In the genomic region with DNA sequence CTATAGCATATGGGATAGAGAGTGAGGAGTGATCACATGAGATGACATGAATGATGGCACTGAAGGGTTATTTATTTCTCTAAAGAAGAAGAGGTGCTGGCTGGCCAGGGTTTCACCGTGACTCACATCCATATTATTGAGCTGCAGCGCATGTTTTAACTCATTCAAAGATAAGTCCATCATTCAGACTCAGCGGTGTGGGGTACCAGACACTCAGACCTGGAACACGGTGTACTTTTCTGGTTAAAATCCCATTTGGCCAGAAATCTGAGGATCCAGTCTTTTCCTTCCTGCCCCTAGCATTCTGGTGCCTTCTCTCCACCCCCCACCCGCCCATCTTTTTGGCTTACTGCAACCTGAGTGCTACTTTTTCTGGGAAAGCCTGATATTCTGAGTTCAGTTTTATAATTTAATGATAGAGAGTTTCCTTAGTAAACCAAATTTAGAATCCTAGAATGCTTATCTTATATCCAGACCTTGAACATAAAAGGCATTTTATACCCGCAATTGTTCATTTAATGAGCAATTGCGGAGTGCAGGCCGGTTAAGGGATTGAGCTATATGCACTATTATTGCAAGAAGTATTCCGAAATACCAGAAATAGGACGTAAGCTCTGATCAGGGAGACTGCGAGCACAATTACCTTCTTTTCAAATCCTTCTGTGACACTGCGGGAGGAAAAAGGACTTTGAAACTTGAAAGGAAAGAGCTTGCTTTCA, we compare ENCODE assay signal across 12 mouse cellular contexts.
DNase-seq lines count a peak whose midpoint lies in the region; ATAC-seq lines count a peak whose summit lies in the region.
"Had no signal": no experiment of that assay in that cellular context is flagged by ENCODE, and none has a peak within 500 bp of the region (broad histone marks: within the 10 kb centered on the region; RNA-seq: fewer than 3 reads in every experiment).

No protein-coding gene starts in this region.

- 0 out of 2 replicates have a peak overlapping the region, but pooled peaks have one; percentile 13 for H3K4me2 ChIP-seq in hindbrain, embryonic 12.5 days (replicated peaks)
- H3K4me2 ChIP-seq in midbrain, embryonic 11.5 days, result peak overlapping the region; percentile 32
- H3K4me2 ChIP-seq in intestine, embryonic 15.5 days (replicated peaks), result no peak overlapping the region
- H3K4me2 ChIP-seq: lung, embryonic 14.5 days; stomach, embryonic 15.5 days had no signal

- 48% methylated on average over 12 of the region's 12 CpGs for WGBS in embryonic facial prominence, embryonic 10.5 days
- 33% methylated on average over 12 of the region's 12 CpGs for WGBS in hindbrain, embryonic 12.5 days
- WGBS in midbrain, embryonic 11.5 days, result 18% methylated on average over 12 of the region's 12 CpGs
- WGBS in intestine, embryonic 15.5 days, result 62% methylated on average over 12 of the region's 12 CpGs

- no peak for ATAC-seq in hindbrain, embryonic 12.5 days (ENCODE audit: low FRiP score)
- peak; percentile 4 for ATAC-seq in midbrain, embryonic 11.5 days (ENCODE audit: low FRiP score)
- ATAC-seq in intestine, embryonic 15.5 days, result no peak

- intact Hi-C loops in left cerebral cortex, postnatal 14 days (cut with DNase I), result loop anchor here (5.0 kb wide), 1 partner anchor 81 kb away; the partner anchor contains the start of gene Gli3

- no peaks in the 10 kb centered on the region for H3K27me3 ChIP-seq in embryonic facial prominence, embryonic 10.5 days (replicated peaks; ENCODE audit: low read depth, poor library complexity, severe bottlenecking)
- no peaks in the 10 kb centered on the region for H3K27me3 ChIP-seq in hindbrain, embryonic 12.5 days
- H3K27me3 ChIP-seq in midbrain, embryonic 11.5 days (ENCODE audit: control insufficient read depth, insufficient read depth, low read length), result no peaks in the 10 kb centered on the region; the same call in 1 of the 2 replicates
- H3K27me3 ChIP-seq in intestine, embryonic 15.5 days (replicated peaks), result no peaks in the 10 kb centered on the region
- H3K27me3 ChIP-seq: stomach, embryonic 15.5 days had no signal

- H3K9me3 ChIP-seq in embryonic facial prominence, embryonic 10.5 days, result no peaks in the 10 kb centered on the region
- H3K9me3 ChIP-seq in hindbrain, embryonic 12.5 days (replicated peaks), result no peaks in the 10 kb centered on the region
- no peaks in the 10 kb centered on the region for H3K9me3 ChIP-seq in midbrain, embryonic 11.5 days (ENCODE audit: control insufficient read depth, low read length)
- H3K9me3 ChIP-seq in intestine, embryonic 15.5 days, result no peaks in the 10 kb centered on the region
- H3K9me3 ChIP-seq: stomach, embryonic 15.5 days had no signal

- H3K4me1 ChIP-seq in embryonic facial prominence, embryonic 10.5 days, result peaks cover 80% of the 10 kb centered on the region
- peaks cover 59% of the 10 kb centered on the region for H3K4me1 ChIP-seq in hindbrain, embryonic 12.5 days
- peaks cover 57% of the 10 kb centered on the region for H3K4me1 ChIP-seq in midbrain, embryonic 11.5 days (ENCODE audit: control insufficient read depth, insufficient read depth, low read length)
- peaks cover 11% of the 10 kb centered on the region; the same call in 1 of the 2 replicates for H3K4me1 ChIP-seq in intestine, embryonic 15.5 days (replicated peaks)

- H3K4me3 ChIP-seq in embryonic facial prominence, embryonic 10.5 days, result no peak overlapping the region
- H3K4me3 ChIP-seq in hindbrain, embryonic 12.5 days, result no peak overlapping the region
- no peak overlapping the region for H3K4me3 ChIP-seq in midbrain, embryonic 11.5 days (ENCODE audit: low read depth, low read length)
- no peak overlapping the region for H3K4me3 ChIP-seq in intestine, embryonic 15.5 days (replicated peaks)
- H3K4me3 ChIP-seq: heart, adult 2 months; stomach, embryonic 15.5 days had no signal

- H3K27ac ChIP-seq in embryonic facial prominence, embryonic 10.5 days (replicated peaks), result peak overlapping the region; percentile 62
- H3K27ac ChIP-seq in hindbrain, embryonic 12.5 days, result peak overlapping the region; percentile 52
- H3K27ac ChIP-seq in midbrain, embryonic 11.5 days (ENCODE audit: low read depth, low read length), result peak overlapping the region; percentile 80
- no peak overlapping the region for H3K27ac ChIP-seq in intestine, embryonic 15.5 days
- H3K27ac ChIP-seq: heart, adult 2 months; stomach, embryonic 15.5 days had no signal

- H3K9ac ChIP-seq in hindbrain, embryonic 12.5 days, result no peak overlapping the region
- H3K9ac ChIP-seq in midbrain, embryonic 11.5 days (ENCODE audit: low read length), result peak overlapping the region; percentile 33; the same call in 1 of the 2 replicates
- no peak overlapping the region for H3K9ac ChIP-seq in intestine, embryonic 15.5 days
- H3K9ac ChIP-seq: lung, embryonic 14.5 days; stomach, embryonic 15.5 days had no signal

- peak; percentile 31 for DNase-seq in embryo, embryonic 10 days (ENCODE audit: low spot score)
- DNase-seq in embryo, embryonic 11 days, result no peak
- DNase-seq in embryonic facial prominence, embryonic 10.5 days (ENCODE audit: low spot score), result no peak
- DNase-seq in midbrain, embryonic 11.5 days (ENCODE audit: low spot score, missing footprints), result peak; percentile 92
- DNase-seq in thymus, postnatal 14 days, result no peak
- DNase-seq in left cerebral cortex, postnatal 14 days (ENCODE audit: low spot score in 2 of 2), result no peak
- DNase-seq: adrenal gland, postnatal 10 days; heart, adult 2 months had no signal

- peaks cover 4% of the 10 kb centered on the region; the same call in 1 of the 2 replicates for H3K36me3 ChIP-seq in embryonic facial prominence, embryonic 10.5 days (replicated peaks)
- H3K36me3 ChIP-seq in hindbrain, embryonic 12.5 days, result no peaks in the 10 kb centered on the region
- H3K36me3 ChIP-seq in midbrain, embryonic 11.5 days (ENCODE audit: control insufficient read depth, insufficient read depth, low read length), result no peaks in the 10 kb centered on the region
- no peaks in the 10 kb centered on the region for H3K36me3 ChIP-seq in intestine, embryonic 15.5 days
- H3K36me3 ChIP-seq: stomach, embryonic 15.5 days had no signal

Comparison
In these comparisons a context has a peak if more than half of its experiments do, and no peak if none do; other contexts are left out.
1. DNase-seq: peak in embryo, embryonic 10 days (single experiment) and midbrain, embryonic 11.5 days (single experiment); none in embryo, embryonic 11 days (single experiment), embryonic facial prominence, embryonic 10.5 days (single experiment), thymus, postnatal 14 days (single experiment) and left cerebral cortex, postnatal 14 days (0 of 2).